Mouse (Mus musculus): ENCODE measurements at regions not wholly inside any gene's neighbourhood (a gene's known extent, or its start where the extent isn't known, plus 50 kb on each side); places are given as distances from the start of the nearest gene placed in this dataset.

- TF ChIP-seq CTCF (IDR thresholded peaks at IDR 0.05; ENCODE audit: control insufficient read depth, insufficient read depth, insufficient read length): no peak
- TF ChIP-seq MAX (IDR thresholded peaks at IDR 0.05): no peak
- TF ChIP-seq MYOD1 (IDR thresholded peaks at IDR 0.05; ENCODE audit: control insufficient read depth, insufficient read length, low read depth): no peak
- no peak for TF ChIP-seq USF1 (IDR thresholded peaks at IDR 0.05; ENCODE audit: low read depth)
Measured at GRCm38 (mm10) chr1:18639460-18640300, 374.7 kb upstream of the Defb41 start.

Measured in C2C12 (cell line).